Mouse (Mus musculus): ENCODE results near the gene Tnrc6b. TPM values are rescaled to one million over a fixed set of nuclear protein-coding genes. Genes with fewer than 3 reads are reported as not detected.

Tnrc6b gene
- polyA plus RNA-seq (2016; fragmentation: Nextera tagmentation; extraction: Ambion mirVana), result 36.8 and 38.5 TPM in 2 replicates

DNA sequence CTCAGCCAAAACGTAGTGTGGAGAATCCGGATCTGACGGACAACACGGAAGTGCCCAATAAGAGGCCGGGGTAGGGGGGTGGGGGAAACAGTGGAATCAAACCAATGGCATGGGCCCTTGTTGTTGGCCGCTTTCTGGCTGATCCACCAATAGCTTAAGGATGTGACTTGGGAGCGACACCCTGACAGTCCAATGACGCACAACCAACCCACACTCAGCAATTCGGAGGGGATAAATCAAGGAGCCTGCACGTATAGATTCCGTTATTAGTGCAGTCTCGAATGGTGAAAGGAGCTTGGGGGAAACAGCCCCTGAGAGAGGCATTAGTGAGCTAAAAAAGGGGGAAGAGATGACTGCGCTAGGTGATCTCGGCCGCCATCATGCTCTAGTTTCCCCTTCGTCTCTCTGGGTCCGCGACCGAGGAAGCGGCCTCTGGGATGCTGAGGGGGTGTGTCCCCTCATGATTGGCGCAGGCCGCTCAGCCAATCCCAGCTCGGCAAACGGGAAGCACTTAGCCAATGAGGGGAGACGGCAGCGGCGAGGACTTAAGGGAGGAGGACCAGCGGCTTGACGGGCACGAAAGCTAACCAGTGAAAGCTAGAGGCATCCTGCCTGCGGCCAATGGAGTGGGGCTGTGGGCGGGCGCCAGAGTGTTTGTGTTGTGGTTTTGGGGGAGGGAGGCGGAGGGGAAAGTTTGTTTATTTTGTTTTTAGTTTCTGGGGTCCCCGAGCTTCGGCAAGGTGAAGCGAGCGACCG, at the start of gene Tnrc6b:
Tnrc6b (plus strand) TSS at position 706 of the 756 bp plus-strand sequence.
- H3K4me3 ChIP-seq, result peak within 1 kb of the TSS; percentile 83
- peak within 1 kb of the TSS; percentile 82 for H3K9ac ChIP-seq
- peak; percentile 96 for ATAC-seq (ENCODE audit: insufficient number of reproducible peaks, low FRiP score)
- H3K4me2 ChIP-seq, result peak within 1 kb of the TSS; percentile 95
- WGBS, result under 1% methylated on average over 39 of the region's 39 CpGs
- peak within 1 kb of the TSS; percentile 81 for H3K27ac ChIP-seq (ENCODE audit: poor library complexity, severe bottlenecking)
- H3K36me3 ChIP-seq, result no peaks in the 10 kb centered on the region
- no peaks in the 10 kb centered on the region for H3K9me3 ChIP-seq (replicated peaks)
- H3K4me1 ChIP-seq (replicated peaks), result peaks cover 30% of the 10 kb centered on the region
- H3K27me3 ChIP-seq (replicated peaks), result no peaks in the 10 kb centered on the region

GRCm38 (mm10) chr15:80664444-80664843, 46.7 kb upstream of the Tnrc6b start:
- 50% methylated on average over 4 of the region's 4 CpGs for WGBS

DNA sequence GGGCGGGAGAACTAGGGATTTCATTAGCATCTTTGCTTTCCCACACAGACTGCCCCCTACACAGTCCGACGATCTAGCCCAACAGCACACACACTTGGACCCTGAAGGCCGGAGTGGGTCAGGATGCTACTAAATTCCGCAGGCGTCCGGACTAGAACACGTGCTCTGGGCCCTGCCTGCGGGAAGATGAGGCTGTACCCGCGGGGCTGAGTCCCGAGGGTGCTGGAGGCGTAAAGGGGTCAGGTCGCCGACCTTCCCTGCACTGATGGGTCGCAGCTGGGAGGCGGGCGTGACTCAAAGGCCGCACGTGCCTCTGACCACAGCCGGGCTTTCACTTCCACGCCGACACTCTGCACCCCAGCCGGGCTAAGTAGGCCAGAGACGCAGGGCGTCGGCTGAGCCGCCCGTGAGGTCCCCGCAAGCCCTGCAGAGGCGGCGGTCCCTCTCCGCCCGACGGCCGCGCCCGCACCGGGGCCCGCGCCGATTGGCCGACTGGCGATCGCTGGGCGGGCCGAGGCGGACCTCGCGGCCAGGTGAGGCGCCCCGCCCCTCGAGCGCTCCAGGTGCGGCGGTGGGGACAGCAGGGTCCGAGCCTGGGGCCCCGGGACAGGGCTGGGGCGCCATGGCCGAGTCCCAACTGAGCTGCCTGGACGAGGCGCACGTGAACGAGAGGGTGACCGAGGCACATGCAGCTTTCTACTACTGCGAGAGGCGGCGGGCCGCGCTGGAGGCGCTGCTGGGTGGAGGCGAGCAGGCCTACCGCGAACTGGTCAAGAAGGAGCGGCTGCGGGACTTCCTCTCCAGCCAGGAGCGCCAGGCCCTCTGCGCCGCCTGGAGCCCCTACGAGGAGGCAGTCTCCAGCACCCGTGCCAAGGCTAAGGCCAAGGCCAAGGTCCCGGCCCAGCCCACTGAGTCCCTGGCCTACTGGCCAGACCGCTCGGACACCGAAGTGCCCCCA, 39.5 kb upstream of the Tnrc6b start, which contains the start of gene Fam83f:
Fam83f (plus strand) TSS at position 553 of the 958 bp plus-strand sequence.
- Histone ChIP-seq H3K27ac (ENCODE audit: poor library complexity, severe bottlenecking) (no peak within 1 kb of the TSS), H3K4me3 (peak within 1 kb of the TSS; percentile 53), H3K36me3 (no peaks in the 10 kb centered on the region), H3K4me2 (peak within 1 kb of the TSS; percentile 89), H3K9ac (peak within 1 kb of the TSS; percentile 62), H3K9me3 (replicated peaks) (no peaks in the 10 kb centered on the region), H3K27me3 (replicated peaks) (peaks cover 53% of the 10 kb centered on the region), H3K4me1 (replicated peaks) (peaks cover 13% of the 10 kb centered on the region)
- peak; percentile 53 for ATAC-seq (ENCODE audit: insufficient number of reproducible peaks, low FRiP score)
- 6% methylated on average over 85 of the region's 85 CpGs for WGBS

More at GRCm38 (mm10) chr15:80664444-80664843, 46.7 kb upstream of the Tnrc6b start:
- H3K9me3 ChIP-seq (replicated peaks), result no peaks in the 10 kb centered on the region
- ATAC-seq (ENCODE audit: insufficient number of reproducible peaks, low FRiP score), result no peak
- H3K27ac ChIP-seq (ENCODE audit: poor library complexity, severe bottlenecking), result no peak overlapping the region
- H3K4me1 ChIP-seq (replicated peaks), result peaks cover 14% of the 10 kb centered on the region
- no peak overlapping the region for H3K4me3 ChIP-seq
- no peaks in the 10 kb centered on the region for H3K36me3 ChIP-seq
- no peak overlapping the region for H3K4me2 ChIP-seq
- H3K27me3 ChIP-seq (replicated peaks), result peaks cover 4% of the 10 kb centered on the region
- H3K9ac ChIP-seq, result no peak overlapping the region

- Histone ChIP-seq H3K4me3 (no peak overlapping the region), H3K4me2 (no peak overlapping the region), H3K9ac (no peak overlapping the region), H3K4me1 (replicated peaks) (peaks cover 13% of the 10 kb centered on the region), H3K9me3 (replicated peaks) (no peaks in the 10 kb centered on the region), H3K27me3 (replicated peaks) (peaks cover 61% of the 10 kb centered on the region), H3K27ac (ENCODE audit: poor library complexity, severe bottlenecking) (no peak overlapping the region), H3K36me3 (no peaks in the 10 kb centered on the region)
- 43% methylated on average over 2 of the region's 2 CpGs for WGBS
- ATAC-seq (ENCODE audit: insufficient number of reproducible peaks, low FRiP score), result no peak
These were observed 38.3 kb upstream of the Tnrc6b start for GRCm38 (mm10) chr15:80672810-80673209.

- Histone ChIP-seq H3K27ac (ENCODE audit: poor library complexity, severe bottlenecking) (no peak overlapping the region), H3K4me2 (no peak overlapping the region), H3K4me1 (replicated peaks) (peaks cover 16% of the 10 kb centered on the region), H3K9me3 (replicated peaks) (no peaks in the 10 kb centered on the region), H3K9ac (no peak overlapping the region), H3K36me3 (no peaks in the 10 kb centered on the region), H3K4me3 (no peak overlapping the region), H3K27me3 (replicated peaks) (peaks cover 61% of the 10 kb centered on the region)
- WGBS, result 68% methylated on average over 4 of the region's 4 CpGs
- no peak for ATAC-seq (ENCODE audit: insufficient number of reproducible peaks, low FRiP score)
These were observed 37.6 kb upstream of the Tnrc6b start for GRCm38 (mm10) chr15:80673337-80674095.

GRCm38 (mm10) chr15:80674700-80675099, 36.4 kb upstream of the Tnrc6b start:
- no peak overlapping the region for H3K4me2 ChIP-seq
- H3K9me3 ChIP-seq (replicated peaks), result no peaks in the 10 kb centered on the region
- ATAC-seq (ENCODE audit: insufficient number of reproducible peaks, low FRiP score), result no peak
- H3K4me3 ChIP-seq, result no peak overlapping the region
- peaks cover 27% of the 10 kb centered on the region for H3K4me1 ChIP-seq (replicated peaks)
- H3K27me3 ChIP-seq (replicated peaks), result peaks cover 55% of the 10 kb centered on the region
- WGBS, result 79% methylated on average over 6 of the region's 6 CpGs
- H3K9ac ChIP-seq, result no peak overlapping the region
- no peak overlapping the region for H3K27ac ChIP-seq (ENCODE audit: poor library complexity, severe bottlenecking)
- no peaks in the 10 kb centered on the region for H3K36me3 ChIP-seq

- peaks cover 46% of the 10 kb centered on the region for H3K4me1 ChIP-seq (replicated peaks)
- 0 out of 2 replicates have a peak, but pooled peaks have one; percentile 24 for ATAC-seq (ENCODE audit: insufficient number of reproducible peaks, low FRiP score)
These were observed 31.4 kb upstream of the Tnrc6b start for GRCm38 (mm10) chr15:80679515-80680215.

DNA sequence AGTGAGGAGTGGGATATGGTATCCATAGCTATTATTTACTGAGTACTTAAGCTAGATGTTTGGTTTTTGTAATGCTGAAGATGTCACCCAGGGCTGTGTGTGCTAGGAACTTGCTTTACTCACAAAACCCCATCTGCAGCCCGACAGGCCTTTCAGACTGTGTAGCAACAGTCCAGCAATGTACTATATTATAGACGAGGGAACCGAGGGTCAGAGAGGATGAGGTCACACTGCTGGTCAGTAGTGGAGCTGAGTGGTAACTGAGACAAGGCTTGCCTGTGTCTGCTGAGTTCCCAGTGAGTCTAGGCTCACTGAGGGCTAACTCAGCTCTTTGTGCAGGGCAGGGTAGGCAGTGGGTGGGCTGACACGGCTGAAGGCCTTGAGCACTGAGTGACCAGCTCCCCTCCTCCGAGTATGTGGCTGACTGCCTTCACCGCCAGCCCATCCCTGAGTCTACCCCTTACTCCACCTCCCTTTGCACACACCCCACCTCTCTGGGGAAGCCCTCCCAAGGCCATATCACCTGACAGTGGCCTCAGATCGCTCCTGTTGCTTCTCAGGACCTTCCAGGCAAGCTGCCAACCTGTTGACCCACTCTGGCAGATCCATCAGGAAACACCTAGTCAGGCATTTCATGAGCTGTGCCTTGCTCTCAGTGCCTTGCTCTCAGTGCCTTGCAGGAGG, 30.6 kb upstream of the Tnrc6b start:
- Histone ChIP-seq H3K36me3 (no peaks in the 10 kb centered on the region), H3K9me3 (replicated peaks) (no peaks in the 10 kb centered on the region), H3K27ac (ENCODE audit: poor library complexity, severe bottlenecking) (peak overlapping the region; percentile 12; the same call in 1 of the 2 replicates), H3K9ac (no peak overlapping the region), H3K4me1 (replicated peaks) (peaks cover 48% of the 10 kb centered on the region), H3K4me2 (no peak overlapping the region; the same call in 1 of the 2 replicates), H3K27me3 (replicated peaks) (peaks cover 29% of the 10 kb centered on the region), H3K4me3 (no peak overlapping the region)
- 29% methylated on average over 7 of the region's 7 CpGs for WGBS
- ATAC-seq (ENCODE audit: insufficient number of reproducible peaks, low FRiP score), result peak; percentile 64

More at GRCm38 (mm10) chr15:80679515-80680215, 31.4 kb upstream of the Tnrc6b start:
- Histone ChIP-seq H3K9me3 (replicated peaks) (no peaks in the 10 kb centered on the region), H3K9ac (0 out of 2 replicates have a peak overlapping the region, but pooled peaks have one; percentile 3), H3K27ac (ENCODE audit: poor library complexity, severe bottlenecking) (peak overlapping the region; percentile 52; the same call in 1 of the 2 replicates), H3K4me3 (no peak overlapping the region), H3K36me3 (no peaks in the 10 kb centered on the region), H3K27me3 (replicated peaks) (peaks cover 26% of the 10 kb centered on the region), H3K4me2 (no peak overlapping the region)
- WGBS, result 46% methylated on average over 8 of the region's 8 CpGs

DNA sequence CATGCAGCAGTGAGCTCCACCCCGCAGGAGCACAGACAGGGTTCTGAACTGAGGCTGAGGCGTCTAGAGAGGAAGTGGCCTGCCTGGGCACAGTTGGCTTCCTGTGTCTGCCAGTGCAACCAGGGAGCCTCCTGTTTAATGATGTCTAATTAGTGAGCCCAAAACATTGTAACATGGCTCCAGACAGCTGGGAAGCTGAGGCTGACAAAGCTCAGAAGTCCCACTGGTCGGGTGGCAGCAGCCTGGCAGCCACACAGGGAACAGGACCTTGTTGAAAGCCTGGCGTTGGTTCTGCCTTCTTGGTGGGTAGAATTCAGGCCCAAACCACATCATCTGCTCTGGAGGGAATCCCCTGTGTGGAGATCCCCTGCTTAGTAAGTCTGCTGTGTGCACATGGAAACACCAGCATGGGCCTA, 29.6 kb upstream of the Tnrc6b start:
- Histone ChIP-seq H3K4me2 (no peak overlapping the region), H3K4me1 (replicated peaks) (peaks cover 48% of the 10 kb centered on the region), H3K27me3 (replicated peaks) (peaks cover 37% of the 10 kb centered on the region), H3K9ac (no peak overlapping the region), H3K36me3 (no peaks in the 10 kb centered on the region), H3K27ac (ENCODE audit: poor library complexity, severe bottlenecking) (0 out of 2 replicates have a peak overlapping the region, but pooled peaks have one; percentile 23), H3K9me3 (replicated peaks) (no peaks in the 10 kb centered on the region), H3K4me3 (no peak overlapping the region)
- WGBS, result 69% methylated on average over 4 of the region's 4 CpGs
- ATAC-seq (ENCODE audit: insufficient number of reproducible peaks, low FRiP score), result no peak
